Mouse (Mus musculus) heart, adult 10 weeks (tissue): ENCODE results near the gene Kdelc1. TPM values are rescaled to one million over a fixed set of nuclear protein-coding genes. Genes with fewer than 3 reads are reported as not detected.

Experiments used
- polyA plus RNA-seq: library from polyadenylated mRNA; stranded (reverse); fragments of 350-450 nt; fragmentation: Illumina TruSeq; extraction: RNeasy Lipid Tissue Mini Kit (QIAGEN cat#74804); gene quantifications from one replicate; pipeline ENCODE4 v1.2.3, GENCODE M21; 2014; ENCODE audit warnings: low read depth, low replicate concordance

Gene Kdelc1
- polyA plus RNA-seq: 21.2 TPM

DNA sequence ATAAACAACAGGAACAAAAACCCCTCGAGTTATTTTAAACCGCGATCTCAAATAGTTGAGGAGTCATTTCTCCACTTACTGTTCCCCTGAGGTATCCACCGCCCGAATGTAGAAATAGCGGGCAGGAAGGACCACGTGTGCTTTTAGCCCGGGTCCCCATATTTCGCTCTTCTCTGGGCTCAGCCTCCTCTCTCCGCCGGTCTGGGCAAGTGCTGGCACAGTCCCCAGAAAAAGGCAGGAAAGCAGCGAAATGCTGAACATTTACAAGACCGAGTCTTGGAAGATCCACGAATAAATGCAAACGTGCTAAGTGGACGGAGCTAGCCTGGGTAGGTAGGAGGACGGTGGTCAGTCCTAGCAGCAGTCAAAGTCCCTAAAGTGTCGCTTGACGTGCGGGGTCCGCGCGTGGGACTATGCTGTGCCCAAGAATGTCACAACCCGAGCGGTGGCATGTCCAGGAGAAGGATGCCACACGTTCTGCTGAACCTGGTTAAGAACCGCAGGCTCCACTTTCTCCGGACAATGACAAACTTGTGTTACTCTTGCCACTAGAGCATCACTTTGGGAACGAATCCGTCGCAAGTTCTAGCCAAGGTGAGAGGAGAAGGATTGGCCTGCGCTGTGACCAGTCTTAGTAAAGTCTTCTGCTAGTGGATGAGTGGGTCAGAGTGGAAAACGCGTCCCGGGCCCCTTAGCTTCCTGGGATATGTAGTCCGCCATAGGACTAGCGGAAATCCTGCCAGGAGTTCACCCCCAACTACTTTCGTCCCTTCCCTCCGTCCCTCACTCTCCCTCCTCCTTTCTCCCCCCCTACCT, at the start of gene Kdelc1, which contains the start of gene Bivm:
Gene Kdelc1 (minus strand): TSS at position 570 of the 816 bp plus-strand sequence.
Gene Bivm (plus strand): TSS at position 719 of the 816 bp plus-strand sequence.

DNA sequence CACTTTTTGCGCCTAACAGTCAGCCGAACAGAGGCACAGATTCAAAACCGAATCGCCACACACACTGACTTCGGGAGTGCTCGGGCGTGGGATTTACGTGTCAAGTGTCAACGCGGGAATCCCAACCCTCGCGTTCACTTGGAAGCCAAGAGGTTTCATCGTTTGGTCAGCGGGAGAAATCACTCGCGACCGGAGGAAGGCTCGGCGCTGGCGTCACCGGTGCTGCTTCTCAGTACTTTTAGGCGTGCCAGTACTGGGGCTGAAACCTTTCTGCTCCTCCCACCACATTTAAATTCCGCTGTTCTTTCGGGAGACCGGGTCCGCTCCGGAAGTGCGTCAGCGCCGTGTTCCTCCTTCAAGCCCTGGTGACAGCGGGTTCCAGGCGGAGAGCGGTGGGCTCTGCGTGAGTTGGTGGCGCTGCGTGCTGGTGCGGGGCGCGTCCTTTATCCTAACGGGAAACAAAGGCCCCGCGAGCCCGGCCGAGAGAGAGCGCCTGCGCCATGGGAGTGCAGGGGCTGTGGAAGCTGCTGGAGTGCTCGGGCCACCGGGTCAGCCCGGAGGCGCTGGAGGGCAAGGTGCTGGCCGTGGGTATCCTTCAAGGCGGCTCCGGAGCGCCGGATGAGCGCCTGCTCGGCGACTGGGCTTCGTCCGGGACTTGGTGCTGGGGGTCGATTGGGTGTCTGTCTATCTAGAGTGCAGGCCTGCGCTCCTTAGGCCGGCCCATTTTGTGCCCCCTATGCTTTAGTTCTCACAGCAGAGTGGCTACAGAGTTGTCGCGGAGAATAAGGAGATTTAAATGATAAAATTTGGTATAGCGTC, 29.2 kb upstream of the Kdelc1 start, which contains the start of gene Ercc5:
Gene Ercc5 (plus strand): TSS at position 182 of the 819 bp plus-strand sequence.

DNA sequence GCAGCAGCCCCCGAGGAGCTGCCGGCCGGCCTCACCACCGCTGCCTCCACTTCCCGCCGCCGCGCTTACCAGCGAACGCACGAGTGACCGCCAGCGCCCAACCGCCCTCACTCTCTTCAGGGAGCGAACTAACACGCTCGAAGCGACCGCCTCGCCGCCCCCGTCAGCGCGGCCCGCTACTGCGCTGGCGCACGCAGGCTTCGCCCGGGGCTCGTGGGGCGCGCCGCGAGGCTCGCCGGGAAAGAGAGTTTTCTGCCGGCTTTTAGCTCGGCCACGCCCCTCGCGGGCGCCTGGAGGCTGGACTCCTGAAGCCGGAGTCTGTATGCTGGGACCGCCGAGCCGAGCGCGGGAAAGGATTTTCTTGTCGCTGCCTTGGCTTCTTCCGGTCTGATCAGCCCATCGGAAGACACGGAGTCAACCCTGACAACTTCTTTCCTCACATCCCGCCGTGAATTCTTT, 16.3 kb downstream of the Kdelc1 start, which contains the start of gene Tex30:
Gene Tex30 (minus strand): TSS at position 183 of the 459 bp plus-strand sequence.

DNA sequence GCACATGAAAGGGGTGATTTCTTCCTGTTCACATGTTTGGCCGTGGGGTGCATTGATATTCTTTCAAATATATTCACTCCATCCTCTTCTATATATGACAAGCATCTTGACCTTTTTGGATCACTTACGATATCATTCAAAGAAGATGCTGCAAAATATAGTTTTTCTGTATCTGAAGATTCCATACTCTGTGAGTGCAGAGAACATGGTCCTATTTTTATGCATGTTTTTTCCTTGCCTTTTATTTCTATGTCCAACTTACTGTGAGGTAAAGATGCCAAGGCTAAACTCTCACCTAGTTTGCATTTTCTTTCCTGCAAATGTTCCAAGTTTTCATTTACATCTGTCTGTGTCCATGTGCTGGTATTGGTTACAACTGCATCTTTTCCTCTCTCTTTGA, 56.8 kb downstream of the Kdelc1 start, which contains the start of gene Gm8251:
Gene Gm8251 (minus strand): TSS at position 101 of the 400 bp plus-strand sequence.

Other genes with a start within 250 kb of the Kdelc1 start
- gene Tpp2, start 185.2 kb downstream of the Kdelc1 start, polyA plus RNA-seq: 29.3 TPM
- not detected for gene Mettl21c, start 98.8 kb downstream of the Kdelc1 start, polyA plus RNA-seq
- gene Gm8251, start 56.9 kb downstream of the Kdelc1 start, polyA plus RNA-seq: not detected
- gene Tex30, start 16.4 kb downstream of the Kdelc1 start, polyA plus RNA-seq: 9.1 TPM
- gene Bivm, start 149 bp upstream of the Kdelc1 start, polyA plus RNA-seq: 11.4 TPM
- gene Ercc5, start 28.9 kb upstream of the Kdelc1 start, polyA plus RNA-seq: 15.2 TPM
- not detected for gene Mettl21e, start 100.2 kb upstream of the Kdelc1 start, polyA plus RNA-seq